8 mouse cellular contexts compared by ENCODE assay signal in genomic region chr17:34135297-34136224, GRCm38 (mm10). TPM values are rescaled to one million over a fixed set of nuclear protein-coding genes. Genes with fewer than 3 reads are reported as not detected.
DNase-seq lines count a peak whose midpoint lies in the region; ATAC-seq and TF ChIP-seq lines count a peak whose summit lies in the region.

No protein-coding gene starts in this region.

- TF ChIP-seq CTCF in gastrocnemius, adult 2 months (IDR thresholded peaks at IDR 0.05) = no peak

- peaks cover 11% of the 10 kb centered on the region for H3K36me3 ChIP-seq in megakaryocyte, embryonic 14.5 days (replicated peaks; ENCODE audit: low read length)

- peak overlapping the region; percentile 74 for H3K4me3 ChIP-seq in gastrocnemius, adult 2 months
- peak overlapping the region; percentile 93 for H3K4me3 ChIP-seq in megakaryocyte, embryonic 14.5 days (replicated peaks)

- H3K4me1 ChIP-seq in megakaryocyte, embryonic 14.5 days = peaks cover 51% of the 10 kb centered on the region

- peaks cover 32% of the 10 kb centered on the region for H3K27me3 ChIP-seq in megakaryocyte, embryonic 14.5 days (replicated peaks)

- H3K9me3 ChIP-seq in megakaryocyte, embryonic 14.5 days = no peaks in the 10 kb centered on the region

- peak; percentile 99 for DNase-seq in ZHBTc4 (ENCODE audit: low read depth, low spot score)
- DNase-seq in gastrocnemius, adult 2 months = peak; percentile 98
- peak; percentile 100 for DNase-seq in hindlimb bud, embryonic 11.5 days (ENCODE audit: extremely low spot score, low read depth, low spot score)
- peak; percentile 98 for DNase-seq in left cerebral cortex, adult 8-10 months (ENCODE audit: low spot score in 2 of 2)
- peak; percentile 97 to 98 for DNase-seq in right cerebral cortex, postnatal 10 days (ENCODE audit: low spot score in 2 of 2)
- DNase-seq in urinary bladder, postnatal 25 days (ENCODE audit: low spot score) = peak; percentile 100

- intact Hi-C loops in gastrocnemius, adult 2 months (cut with DNase I) = loop anchor here (2.0 kb wide), 1 partner anchor 33 kb away; no protein-coding TSS in a partner anchor

- peak overlapping the region; percentile 44 for H3K27ac ChIP-seq in gastrocnemius, adult 2 months

- peak; percentile 98 for ATAC-seq in common myeloid progenitor, adult 5-6 weeks (replicated peaks; ENCODE audit: low read depth, poor library complexity, severe bottlenecking)

RNA-seq across cellular contexts. Expression of gene H2-DMb2, which starts 7.5 kb away (rescaled TPM):
- total RNA-seq in common myeloid progenitor, adult 5-6 weeks (2017) = 3.3 and 5.5 TPM in 2 replicates
- under 1 TPM; 0.46 to 0.47 TPM for total RNA-seq in gastrocnemius, adult 2 months (2021)
- total RNA-seq in left cerebral cortex, adult 8-10 months (2022) = 1 to 10 TPM in 3 of 4 experiments, under 1 TPM in 1; 0.84 to 3.5 (median 2.0) TPM
- 1.5 TPM in 1 of 2 replicates, not detected in the other for polyA plus RNA-seq in megakaryocyte, embryonic 14.5 days (2012; ENCODE audit: insufficient read depth, low replicate concordance)

RNA-seq across cellular contexts. Expression of gene Brd2, which starts 13.1 kb away (rescaled TPM):
- total RNA-seq in common myeloid progenitor, adult 5-6 weeks (2017) = 347 and 388 TPM in 2 replicates
- 10 to 100 TPM; 70.3 to 88.9 TPM for total RNA-seq in gastrocnemius, adult 2 months (2021)
- 100 to 1,000 TPM; 181 to 210 (median 190) TPM for total RNA-seq in left cerebral cortex, adult 8-10 months (2022)
- polyA plus RNA-seq in megakaryocyte, embryonic 14.5 days (2012; ENCODE audit: insufficient read depth, low replicate concordance) = 174 and 242 TPM in 2 replicates

RNA-seq across cellular contexts. Expression of gene H2-DMa, which starts 16.2 kb away (rescaled TPM):
- total RNA-seq in common myeloid progenitor, adult 5-6 weeks (2017) = 90.2 and 104 TPM in 2 replicates
- total RNA-seq in gastrocnemius, adult 2 months (2021) = 1 to 10 TPM; 3.0 to 3.1 TPM
- 10 to 100 TPM; 20.7 to 35.3 (median 30.7) TPM for total RNA-seq in left cerebral cortex, adult 8-10 months (2022)
- 19.3 and 32.1 TPM in 2 replicates for polyA plus RNA-seq in megakaryocyte, embryonic 14.5 days (2012; ENCODE audit: insufficient read depth, low replicate concordance)

RNA-seq across cellular contexts. Expression of gene H2-DMb1, which starts 17.3 kb away (rescaled TPM):
- total RNA-seq in common myeloid progenitor, adult 5-6 weeks (2017) = 31.9 and 35.1 TPM in 2 replicates
- under 1 TPM; 0.38 to 0.61 TPM for total RNA-seq in gastrocnemius, adult 2 months (2021)
- total RNA-seq in left cerebral cortex, adult 8-10 months (2022) = 1 to 10 TPM; 2.2 to 7.1 (median 3.5) TPM
- 1.1 TPM in 1 of 2 replicates, not detected in the other for polyA plus RNA-seq in megakaryocyte, embryonic 14.5 days (2012; ENCODE audit: insufficient read depth, low replicate concordance)

RNA-seq across cellular contexts. Expression of gene H2-Oa, which starts 43.4 kb away (rescaled TPM):
- total RNA-seq in common myeloid progenitor, adult 5-6 weeks (2017) = 7.8 and 10.5 TPM in 2 replicates
- total RNA-seq in gastrocnemius, adult 2 months (2021) = not detected
- total RNA-seq in left cerebral cortex, adult 8-10 months (2022) = 1 to 10 TPM in 2 of 4 experiments, under 1 TPM in 1, not detected in 1; 0.44 to 2.2 (median 1.7) TPM
- 9.5 and 12.1 TPM in 2 replicates for polyA plus RNA-seq in megakaryocyte, embryonic 14.5 days (2012; ENCODE audit: insufficient read depth, low replicate concordance)

Comparison
In these comparisons a context has a peak if more than half of its experiments do, and no peak if none do; other contexts are left out.
1. Peak in every context shown above with its lines: DNase-seq, ATAC-seq, H3K4me3 ChIP-seq and H3K27ac ChIP-seq.
2. RNA of gene H2-DMa, which starts 16.2 kb away (total RNA-seq): 90.2 to 104 TPM in common myeloid progenitor, adult 5-6 weeks and 20.7 to 35.3 TPM in left cerebral cortex, adult 8-10 months; 3.0 to 3.1 TPM in gastrocnemius, adult 2 months; every median in the first group is over 4 times any median in the second.